ENCODE assay signal across 8 mouse cellular contexts in the genomic region with DNA sequence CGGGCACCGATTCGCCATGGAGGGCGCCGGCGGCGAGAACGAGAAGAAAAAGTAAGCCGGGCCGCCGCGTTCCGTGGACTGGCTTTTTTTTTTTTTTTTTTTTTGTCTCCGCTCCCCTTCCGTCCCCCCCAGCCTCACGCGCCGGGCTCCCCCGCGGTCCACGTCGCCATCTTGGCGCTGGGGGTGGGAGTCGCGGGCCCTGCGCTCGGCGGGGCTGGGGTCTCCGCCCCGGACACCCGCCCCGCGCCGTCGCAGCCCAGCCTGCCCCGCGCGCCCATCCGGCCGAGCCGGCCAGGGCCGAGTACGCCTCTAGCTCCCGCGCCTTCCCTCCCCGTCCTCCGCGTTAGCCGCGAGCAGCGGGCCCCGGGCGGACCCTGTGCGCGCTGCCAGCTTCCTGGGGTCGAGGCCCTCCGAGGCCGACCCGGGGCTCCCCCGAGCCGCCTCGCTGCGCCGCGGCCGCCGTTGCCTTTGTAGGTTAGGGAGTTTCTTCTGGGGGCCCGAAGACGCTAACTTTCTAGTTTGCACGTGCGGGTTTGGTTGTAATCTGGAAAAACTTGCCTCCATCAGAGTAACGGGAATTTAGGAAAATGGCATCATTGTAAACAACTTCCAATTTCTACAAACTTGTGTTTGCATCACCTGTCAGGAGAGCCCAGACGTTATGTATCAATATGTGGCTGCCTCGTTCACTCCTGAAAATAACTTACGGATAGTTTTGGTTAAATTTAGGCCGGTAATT. TPM values are rescaled to one million over a fixed set of nuclear protein-coding genes. Genes with fewer than 3 reads are reported as not detected.
DNase-seq lines count a peak whose midpoint lies in the region; ATAC-seq and TF ChIP-seq lines count a peak whose summit lies in the region.

No protein-coding gene starts in this region.

- peaks cover 23% of the 10 kb centered on the region for H3K4me1 ChIP-seq in forebrain, embryonic 13.5 days
- peaks cover 23% of the 10 kb centered on the region for H3K4me1 ChIP-seq in heart, postnatal 0 days (ENCODE audit: control insufficient read depth, insufficient read depth)
- H3K4me1 ChIP-seq in liver, postnatal 0 days (ENCODE audit: insufficient read depth): peaks cover 5% of the 10 kb centered on the region; the same call in 1 of the 2 replicates
- peaks cover 24% of the 10 kb centered on the region for H3K4me1 ChIP-seq in neural tube, embryonic 13.5 days (replicated peaks)

- no peak for TF ChIP-seq EP300 in heart, postnatal 0 days (IDR thresholded peaks at IDR 0.05; ENCODE audit: low read depth)
- no peak for TF ChIP-seq EP300 in liver, postnatal 0 days (IDR thresholded peaks at IDR 0.05; ENCODE audit: low read depth)

- WGBS in forebrain, embryonic 13.5 days: under 1% methylated on average over 45 of the region's 76 CpGs
- WGBS in heart, postnatal 0 days: under 1% methylated on average over 64 of the region's 76 CpGs
- under 1% methylated on average over 33 of the region's 76 CpGs for WGBS in liver, postnatal 0 days (ENCODE audit: insufficient replicate concordance)
- under 1% methylated on average over 55 of the region's 76 CpGs for WGBS in neural tube, embryonic 13.5 days

- peak overlapping the region; percentile 75 for H3K4me2 ChIP-seq in forebrain, embryonic 13.5 days
- peak overlapping the region; percentile 75 for H3K4me2 ChIP-seq in heart, postnatal 0 days (ENCODE audit: low read depth, low read length)
- H3K4me2 ChIP-seq in liver, postnatal 0 days (ENCODE audit: low read depth, low read length): peak overlapping the region; percentile 87
- peak overlapping the region; percentile 72 for H3K4me2 ChIP-seq in neural tube, embryonic 13.5 days

- no peak for TF ChIP-seq CTCF in heart, postnatal 0 days (IDR thresholded peaks at IDR 0.05; ENCODE audit: low read depth)
- no peak for TF ChIP-seq CTCF in liver, postnatal 0 days (IDR thresholded peaks at IDR 0.05; ENCODE audit: low read depth)

- peak overlapping the region; percentile 99 for H3K27ac ChIP-seq in forebrain, embryonic 13.5 days
- H3K27ac ChIP-seq in heart, postnatal 0 days (ENCODE audit: low read depth): peak overlapping the region; percentile 99
- H3K27ac ChIP-seq in liver, postnatal 0 days (ENCODE audit: low read depth): peak overlapping the region; percentile 97
- H3K27ac ChIP-seq in neural tube, embryonic 13.5 days (replicated peaks): peak overlapping the region; percentile 99

- peak overlapping the region; percentile 97 for H3K9ac ChIP-seq in forebrain, embryonic 13.5 days
- H3K9ac ChIP-seq in heart, postnatal 0 days (replicated peaks; ENCODE audit: low read depth, low read length): peak overlapping the region; percentile 99
- H3K9ac ChIP-seq in liver, postnatal 0 days (replicated peaks): peak overlapping the region; percentile 96
- peak overlapping the region; percentile 93 for H3K9ac ChIP-seq in neural tube, embryonic 13.5 days

- H3K36me3 ChIP-seq in forebrain, embryonic 13.5 days (ENCODE audit: poor library complexity, severe bottlenecking): no peaks in the 10 kb centered on the region
- H3K36me3 ChIP-seq in heart, postnatal 0 days (replicated peaks; ENCODE audit: control insufficient read depth, insufficient read depth, low read length): no peaks in the 10 kb centered on the region
- H3K36me3 ChIP-seq in liver, postnatal 0 days (replicated peaks; ENCODE audit: insufficient read depth, low read length): no peaks in the 10 kb centered on the region
- H3K36me3 ChIP-seq in neural tube, embryonic 13.5 days: no peaks in the 10 kb centered on the region

- H3K27me3 ChIP-seq in forebrain, embryonic 13.5 days: no peaks in the 10 kb centered on the region
- H3K27me3 ChIP-seq in heart, postnatal 0 days (ENCODE audit: control insufficient read depth, insufficient read depth, low read length): no peaks in the 10 kb centered on the region
- no peaks in the 10 kb centered on the region for H3K27me3 ChIP-seq in liver, postnatal 0 days (ENCODE audit: insufficient read depth, low read length)
- no peaks in the 10 kb centered on the region; the same call in 1 of the 2 replicates for H3K27me3 ChIP-seq in neural tube, embryonic 13.5 days

- peak overlapping the region; percentile 87 for H3K4me3 ChIP-seq in forebrain, embryonic 13.5 days
- H3K4me3 ChIP-seq in heart, postnatal 0 days (ENCODE audit: low read depth, low read length): peak overlapping the region; percentile 96
- H3K4me3 ChIP-seq in liver, postnatal 0 days (ENCODE audit: low read depth, low read length): peak overlapping the region; percentile 93
- peak overlapping the region; percentile 68 for H3K4me3 ChIP-seq in neural tube, embryonic 13.5 days

- peak; percentile 45 to 56 for DNase-seq in CD8-positive naive resting alpha-beta T cell, adult 2 months (ENCODE audit: low read depth in 2 of 2, low spot score in 2 of 2)
- DNase-seq in c-Kit-positive CD71-positive TER-119-negative erythroid progenitor cells, embryonic 14.5 days (ENCODE audit: low read depth): peak; percentile 10
- peak; percentile 54 for DNase-seq in heart, postnatal 0 days (ENCODE audit: low spot score)
- peak; percentile 77 to 85 for DNase-seq in kidney, postnatal 4 days
- DNase-seq in liver, postnatal 0 days: peak; percentile 68
- DNase-seq in testis, postnatal 14 days (ENCODE audit: low spot score): peak; percentile 79

- peak; percentile 56 for ATAC-seq in forebrain, embryonic 13.5 days
- ATAC-seq in heart, postnatal 0 days (ENCODE audit: insufficient read depth, low read depth): peak; percentile 50
- peak; percentile 17 for ATAC-seq in liver, postnatal 0 days
- peak; percentile 80 for ATAC-seq in neural tube, embryonic 13.5 days (ENCODE audit: low read depth)

- H3K9me3 ChIP-seq in forebrain, embryonic 13.5 days (replicated peaks): no peaks in the 10 kb centered on the region
- H3K9me3 ChIP-seq in heart, postnatal 0 days (replicated peaks; ENCODE audit: control insufficient read depth, low read length): no peaks in the 10 kb centered on the region
- H3K9me3 ChIP-seq in liver, postnatal 0 days (ENCODE audit: low read length): no peaks in the 10 kb centered on the region
- no peaks in the 10 kb centered on the region for H3K9me3 ChIP-seq in neural tube, embryonic 13.5 days

RNA-seq across cellular contexts. Expression of a gene that starts 7.3 kb away (rescaled TPM):
- polyA plus RNA-seq in forebrain, embryonic 13.5 days (2015; fragmentation: Nextera tagmentation; extraction: Ambion mirVana): 77.4 and 78.7 TPM in 2 replicates
- total RNA-seq in heart, postnatal 0 days (2014; rRNA removed; ENCODE audit: low replicate concordance): 130 and 137 TPM in 2 replicates
- 48.8 and 67.5 TPM in 2 replicates for polyA plus RNA-seq in heart, postnatal 0 days (2015; fragmentation: Nextera tagmentation; extraction: Ambion mirVana)
- polyA plus RNA-seq in liver, postnatal 0 days (2015; fragmentation: Nextera tagmentation; extraction: Ambion mirVana): 13.4 and 13.9 TPM in 2 replicates
- polyA plus RNA-seq in neural tube, embryonic 13.5 days (2015; fragmentation: Nextera tagmentation; extraction: Ambion mirVana): 89.2 and 100 TPM in 2 replicates

RNA-seq across cellular contexts. Expression of a gene that starts 29.0 kb away (rescaled TPM):
- polyA plus RNA-seq in forebrain, embryonic 13.5 days (2015; fragmentation: Nextera tagmentation; extraction: Ambion mirVana): 17.9 and 21.6 TPM in 2 replicates
- total RNA-seq in heart, postnatal 0 days (2014; rRNA removed; ENCODE audit: low replicate concordance): not detected in 2 replicates
- polyA plus RNA-seq in heart, postnatal 0 days (2015; fragmentation: Nextera tagmentation; extraction: Ambion mirVana): 5.0 and 5.2 TPM in 2 replicates
- polyA plus RNA-seq in liver, postnatal 0 days (2015; fragmentation: Nextera tagmentation; extraction: Ambion mirVana): 1.8 and 1.9 TPM in 2 replicates
- polyA plus RNA-seq in neural tube, embryonic 13.5 days (2015; fragmentation: Nextera tagmentation; extraction: Ambion mirVana): 18.0 and 22.7 TPM in 2 replicates

RNA-seq across cellular contexts. Expression of a gene that starts 55.8 kb away (rescaled TPM):
- polyA plus RNA-seq in forebrain, embryonic 13.5 days (2015; fragmentation: Nextera tagmentation; extraction: Ambion mirVana): 34.1 and 39.3 TPM in 2 replicates
- total RNA-seq in heart, postnatal 0 days (2014; rRNA removed; ENCODE audit: low replicate concordance): 2.1 and 4.1 TPM in 2 replicates
- 8.5 and 10.3 TPM in 2 replicates for polyA plus RNA-seq in heart, postnatal 0 days (2015; fragmentation: Nextera tagmentation; extraction: Ambion mirVana)
- 3.3 and 3.6 TPM in 2 replicates for polyA plus RNA-seq in liver, postnatal 0 days (2015; fragmentation: Nextera tagmentation; extraction: Ambion mirVana)
- 36.1 and 37.5 TPM in 2 replicates for polyA plus RNA-seq in neural tube, embryonic 13.5 days (2015; fragmentation: Nextera tagmentation; extraction: Ambion mirVana)

Comparison
In these comparisons a context has a peak if more than half of its experiments do, and no peak if none do; other contexts are left out.
1. Peak in every context shown above with its lines: DNase-seq, ATAC-seq, H3K4me3 ChIP-seq and H3K27ac ChIP-seq.
2. DNase-seq: peak in every context shown above with its lines; median percentile 81 in kidney, postnatal 4 days; 79 in testis, postnatal 14 days; 68 in liver, postnatal 0 days; 54 in heart, postnatal 0 days; 50 in CD8-positive naive resting alpha-beta T cell, adult 2 months; 10 in c-Kit-positive CD71-positive TER-119-negative erythroid progenitor cells, embryonic 14.5 days.
3. ATAC-seq: peak in every context shown above with its lines; median percentile 80 in neural tube, embryonic 13.5 days; 56 in forebrain, embryonic 13.5 days; 50 in heart, postnatal 0 days; 17 in liver, postnatal 0 days.